Mouse (Mus musculus) kidney, postnatal 0 days (tissue): ENCODE results near the gene Fam208a. TPM values are rescaled to one million over a fixed set of nuclear protein-coding genes. Genes with fewer than 3 reads are reported as not detected.

Experiments used
- ATAC-seq: fragments of 200-750 bp; cut with Nextera tagmentation; replicated peaks from 2 replicates; pipeline ENCODE4 v1.8.0; 2017; ENCODE audit warnings: low read depth, moderate number of reproducible peaks, moderate TSS enrichment, moderate library complexity; ENCODE audit not compliant: low FRiP score
- DNase-seq: peaks from one replicate; pipeline ENCODE4 v3.0.0-alpha.2; 2016; ENCODE audit warnings: low spot score
- H3K27ac ChIP-seq: fragments of 300-500 bp; sonication (generic); 2 replicates; pipeline ENCODE4 v1.5.1; 2014; ENCODE audit warnings: mild to moderate bottlenecking
- H3K27me3 ChIP-seq: fragments of 300-500 bp; sonication (generic); 2 replicates; pipeline ENCODE4 v1.6.1; 2014; ENCODE audit warnings: low read length, mixed read lengths; ENCODE audit not compliant: insufficient read depth
- H3K36me3 ChIP-seq: fragments of 300-500 bp; sonication (generic); 2 replicates; pipeline ENCODE4 v1.6.1; 2014; ENCODE audit warnings: low read length, mixed read lengths; ENCODE audit not compliant: insufficient read depth
- H3K4me1 ChIP-seq: fragments of 300-500 bp; sonication (generic); replicated peaks from 2 replicates; pipeline ENCODE4 v1.6.1; 2014; ENCODE audit warnings: antibody characterized with exemption, low read length, mixed read lengths; ENCODE audit not compliant: insufficient read depth
- H3K4me2 ChIP-seq: fragments of 300-500 bp; sonication (generic); 2 replicates; pipeline ENCODE4 v1.6.1; 2014; ENCODE audit warnings: mild to moderate bottlenecking, low read length, moderate library complexity, mixed read lengths
- H3K4me3 ChIP-seq: fragments of 300-500 bp; sonication (generic); replicated peaks from 2 replicates; pipeline ENCODE4 v1.5.1; 2014; ENCODE audit warnings: low read depth, low read length
- H3K9ac ChIP-seq: fragments of 300-500 bp; sonication (generic); 2 replicates; pipeline ENCODE4 v1.6.1; 2014; ENCODE audit warnings: low read depth, low read length
- H3K9me3 ChIP-seq: fragments of 300-500 bp; sonication (generic); replicated peaks from 2 replicates; pipeline ENCODE4 v1.6.1; 2016; ENCODE audit warnings: low read length, inconsistent platforms, mixed read lengths
- CTCF ChIP-seq: IDR thresholded peaks from 2 replicates; pipeline ENCODE4 v1.5.1; 2016; ENCODE audit warnings: antibody characterized with exemption, low read depth, mild to moderate bottlenecking, moderate library complexity
- WGBS: fragments of 180-500 bp; shearing (Covaris S2); extraction: QIAGEN DNeasy Blood & Tissue Kit; methylation state at CpG from one replicate; pipeline ENCODE4 v1.1.7; 2014; 5-methylcytosine and 5-hydroxymethylcytosine counted together
- polyA plus RNA-seq: library from polyadenylated mRNA; unstranded; fragments of >200 nt; fragmentation: Nextera tagmentation; extraction: Ambion mirVana; gene quantifications from 2 replicates; pipeline ENCODE4 v1.2.1, GENCODE M21; 2015

Gene Fam208a
- polyA plus RNA-seq, 1 experiment from 2014 or later: 9.7 TPM

GRCm38 (mm10) chr14:27430280-27430679, 1.6 kb downstream of the Fam208a start:
- ATAC-seq (no peak), DNase-seq (no peak)
- H3K9ac ChIP-seq: no peak overlapping the region
- 90% methylated on average over 4 of the region's 4 CpGs for WGBS
- H3K4me2 ChIP-seq: no peak overlapping the region; the same call in 1 of the 2 replicates
- 0 out of 2 replicates have a peak, but pooled peaks cover 6% of the 10 kb centered on the region for H3K9me3 ChIP-seq
- H3K27ac ChIP-seq: no peak overlapping the region
- no peaks in the 10 kb centered on the region for H3K36me3 ChIP-seq
- H3K4me1 ChIP-seq: no peaks in the 10 kb centered on the region
- no peak for TF ChIP-seq CTCF
- H3K27me3 ChIP-seq: no peaks in the 10 kb centered on the region
- H3K4me3 ChIP-seq: no peak overlapping the region; the same call in 1 of the 2 replicates

- H3K9me3 ChIP-seq: 0 out of 2 replicates have a peak, but pooled peaks cover 6% of the 10 kb centered on the region
These were observed 3.4 kb downstream of the Fam208a start for GRCm38 (mm10) chr14:27432064-27432463.

GRCm38 (mm10) chr14:27436116-27436515, 7.5 kb downstream of the Fam208a start:
- H3K27me3 ChIP-seq: no peaks in the 10 kb centered on the region
- no peak overlapping the region for H3K4me2 ChIP-seq
- no peak overlapping the region for H3K9ac ChIP-seq
- ATAC-seq (no peak), DNase-seq (no peak)
- no peaks in the 10 kb centered on the region for H3K4me1 ChIP-seq
- no peak overlapping the region for H3K4me3 ChIP-seq
- no peaks in the 10 kb centered on the region for H3K9me3 ChIP-seq
- WGBS: 89% methylated on average over 1 of the region's 1 CpGs
- TF ChIP-seq CTCF: no peak
- no peaks in the 10 kb centered on the region for H3K36me3 ChIP-seq
- H3K27ac ChIP-seq: no peak overlapping the region

More at GRCm38 (mm10) chr14:27432064-27432463, 3.4 kb downstream of the Fam208a start:
- TF ChIP-seq CTCF: no peak
- no peaks in the 10 kb centered on the region for H3K27me3 ChIP-seq
- no peak overlapping the region for H3K4me2 ChIP-seq
- no peaks in the 10 kb centered on the region for H3K4me1 ChIP-seq
- no peak overlapping the region for H3K27ac ChIP-seq
- DNase-seq (no peak), ATAC-seq (no peak)
- no peak overlapping the region for H3K9ac ChIP-seq
- WGBS: 94% methylated on average over 2 of the region's 2 CpGs
- no peak overlapping the region for H3K4me3 ChIP-seq
- H3K36me3 ChIP-seq: no peaks in the 10 kb centered on the region

- H3K27ac ChIP-seq: no peak overlapping the region
- no peak overlapping the region for H3K9ac ChIP-seq
- ATAC-seq: no peak
- no peaks in the 10 kb centered on the region for H3K27me3 ChIP-seq
- TF ChIP-seq CTCF: no peak
- DNase-seq: no peak
- H3K4me1 ChIP-seq: no peaks in the 10 kb centered on the region
- H3K36me3 ChIP-seq: no peaks in the 10 kb centered on the region
- H3K9me3 ChIP-seq: no peaks in the 10 kb centered on the region
- H3K4me2 ChIP-seq: no peak overlapping the region
- 81% methylated on average over 3 of the region's 3 CpGs for WGBS
- no peak overlapping the region for H3K4me3 ChIP-seq
These were observed 8.2 kb downstream of the Fam208a start for GRCm38 (mm10) chr14:27436826-27437225.

- Histone ChIP-seq H3K9ac (no peak overlapping the region), H3K4me1 (no peaks in the 10 kb centered on the region), H3K27me3 (no peaks in the 10 kb centered on the region), H3K36me3 (peaks cover 12% of the 10 kb centered on the region; the same call in 1 of the 2 replicates), H3K4me3 (no peak overlapping the region), H3K4me2 (no peak overlapping the region), H3K9me3 (no peaks in the 10 kb centered on the region), H3K27ac (no peak overlapping the region)
- ATAC-seq: no peak
- DNase-seq: peak; percentile 29
- peak; percentile 55 for TF ChIP-seq CTCF
These were observed 12.3 kb downstream of the Fam208a start for GRCm38 (mm10) chr14:27440921-27441320.

- Histone ChIP-seq H3K9ac (no peak overlapping the region), H3K4me2 (no peak overlapping the region), H3K4me1 (no peaks in the 10 kb centered on the region), H3K27ac (no peak overlapping the region), H3K9me3 (no peaks in the 10 kb centered on the region), H3K27me3 (no peaks in the 10 kb centered on the region), H3K36me3 (peaks cover 15% of the 10 kb centered on the region; the same call in 1 of the 2 replicates), H3K4me3 (no peak overlapping the region)
- no peak for DNase-seq
- 97% methylated on average over 2 of the region's 2 CpGs for WGBS
- TF ChIP-seq CTCF: no peak
- no peak for ATAC-seq
These were observed 16.2 kb downstream of the Fam208a start for GRCm38 (mm10) chr14:27444851-27445281.

GRCm38 (mm10) chr14:27446963-27447362, 18.3 kb downstream of the Fam208a start:
- Histone ChIP-seq H3K27ac (no peak overlapping the region), H3K4me1 (no peaks in the 10 kb centered on the region), H3K4me2 (no peak overlapping the region), H3K9me3 (no peaks in the 10 kb centered on the region), H3K27me3 (no peaks in the 10 kb centered on the region), H3K4me3 (no peak overlapping the region), H3K36me3 (peaks cover 17% of the 10 kb centered on the region; the same call in 1 of the 2 replicates), H3K9ac (no peak overlapping the region)
- WGBS: 82% methylated on average over 4 of the region's 4 CpGs
- TF ChIP-seq CTCF: no peak
- no peak for DNase-seq
- ATAC-seq: no peak
